Mouse (Mus musculus): ENCODE measurements at regions not wholly inside any gene's neighbourhood (a gene's known extent, or its start where the extent isn't known, plus 50 kb on each side); places are given as distances from the start of the nearest gene placed in this dataset.
"Not testable (repeated sequence)": the region's sequence is repeated elsewhere in the genome, so short reads cannot be mapped to it uniquely, and the experiment has no call there.

DNA sequence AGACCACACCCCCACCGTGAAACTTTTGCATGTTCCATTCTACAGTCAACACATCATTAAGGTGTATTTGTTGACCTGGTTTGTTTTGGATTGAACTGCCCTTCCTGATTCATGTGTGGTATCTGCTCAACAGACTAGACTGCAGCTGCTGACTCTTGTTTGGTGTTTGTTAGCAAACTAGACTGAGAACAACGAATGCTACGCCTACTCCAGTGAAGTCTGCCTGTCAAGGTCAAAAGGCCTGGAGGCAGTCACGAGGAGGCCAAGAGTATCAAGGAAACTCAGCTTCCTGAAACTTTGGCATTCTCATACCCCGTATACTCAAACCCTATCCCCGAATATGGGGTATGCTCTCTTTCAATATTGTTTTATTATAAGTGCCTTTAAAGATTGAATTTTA is 194.2 kb upstream of the Spin1 start:
- 0 out of 2 replicates have a peak, but pooled peaks have one; percentile 14 for TF ChIP-seq EP300 (IDR thresholded peaks at IDR 0.05; ENCODE audit: insufficient read depth, low read depth, low read length)
- not testable (repeated sequence) for H3K9me3 ChIP-seq (replicated peaks; ENCODE audit: control insufficient read depth, insufficient read depth, low read length, poor library complexity, severe bottlenecking); H3K27me3 ChIP-seq (ENCODE audit: control insufficient read depth, insufficient read depth, low read length, poor library complexity, severe bottlenecking); H3K36me3 ChIP-seq (ENCODE audit: control insufficient read depth, insufficient read depth, low read length, poor library complexity, severe bottlenecking); H3K4me1 ChIP-seq (ENCODE audit: control insufficient read depth, insufficient read depth, low read length); H3K27ac ChIP-seq (ENCODE audit: insufficient read depth, low read length); H3K9ac ChIP-seq (ENCODE audit: low read depth, poor library complexity, severe bottlenecking); H3K4me3 ChIP-seq (ENCODE audit: low read depth, low read length)

DNA sequence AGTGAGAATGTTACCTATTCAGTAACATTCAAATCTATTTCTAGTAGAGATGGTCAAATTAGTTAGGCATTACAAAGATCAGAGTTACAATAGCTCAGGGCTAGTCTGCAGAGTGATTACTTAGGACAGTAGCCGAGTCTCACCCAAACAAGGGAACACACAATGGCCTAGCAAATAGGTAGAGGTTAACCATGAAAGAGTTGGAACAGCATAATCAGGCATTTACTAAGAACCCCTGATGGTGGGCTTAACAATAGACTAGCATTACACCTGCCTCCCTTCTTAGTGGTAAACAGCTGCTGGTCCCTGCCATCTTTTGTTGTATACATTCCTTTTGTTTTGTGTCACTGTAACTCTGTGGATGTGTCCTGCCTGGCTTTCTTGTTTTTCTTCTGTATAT is 193.8 kb upstream of the Spin1 start:
- TF ChIP-seq EP300 (IDR thresholded peaks at IDR 0.05; ENCODE audit: insufficient read depth, low read depth, low read length) (no peak), CTCF (IDR thresholded peaks at IDR 0.05; ENCODE audit: low read depth, low read length) (no peak), POLR2A (IDR thresholded peaks at IDR 0.05; ENCODE audit: insufficient read depth, low read length) (no peak)
- Histone ChIP-seq H3K27me3 (ENCODE audit: control insufficient read depth, insufficient read depth, low read length, poor library complexity, severe bottlenecking) (no peaks in the 10 kb centered on the region), H3K4me3 (ENCODE audit: low read depth, low read length) (no peak overlapping the region), H3K4me1 (ENCODE audit: control insufficient read depth, insufficient read depth, low read length) (peaks cover 2% of the 10 kb centered on the region), H3K36me3 (ENCODE audit: control insufficient read depth, insufficient read depth, low read length, poor library complexity, severe bottlenecking) (no peaks in the 10 kb centered on the region), H3K9ac (ENCODE audit: low read depth, poor library complexity, severe bottlenecking) (no peak overlapping the region), H3K9me3 (replicated peaks; ENCODE audit: control insufficient read depth, insufficient read depth, low read length, poor library complexity, severe bottlenecking) (no peaks in the 10 kb centered on the region), H3K27ac (ENCODE audit: insufficient read depth, low read length) (no peak overlapping the region)

DNA sequence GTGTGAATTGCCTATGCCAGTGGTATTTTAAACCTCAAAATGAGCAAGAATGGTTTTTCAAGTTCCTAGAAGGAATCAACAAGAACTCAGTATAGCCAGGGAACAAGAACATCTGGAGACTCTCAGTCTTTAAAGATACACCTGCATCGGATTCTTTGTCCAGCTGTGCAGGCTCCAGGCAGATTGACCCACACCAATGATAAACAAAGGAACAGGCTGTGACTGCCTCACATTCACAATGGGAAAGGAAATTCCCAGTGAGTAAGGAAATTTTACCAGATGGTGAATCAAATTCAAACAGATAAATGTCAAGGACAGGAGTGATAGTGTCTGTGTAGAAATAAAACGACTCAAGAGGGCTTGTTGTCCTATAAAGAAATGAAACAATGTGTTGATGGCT is 187.9 kb upstream of the Spin1 start:
- H3K4me3 ChIP-seq (ENCODE audit: low read depth, low read length); H3K36me3 ChIP-seq (ENCODE audit: control insufficient read depth, insufficient read depth, low read length, poor library complexity, severe bottlenecking); H3K9ac ChIP-seq (ENCODE audit: low read depth, poor library complexity, severe bottlenecking); H3K27ac ChIP-seq (ENCODE audit: insufficient read depth, low read length); H3K9me3 ChIP-seq (replicated peaks; ENCODE audit: control insufficient read depth, insufficient read depth, low read length, poor library complexity, severe bottlenecking); H3K27me3 ChIP-seq (ENCODE audit: control insufficient read depth, insufficient read depth, low read length, poor library complexity, severe bottlenecking); H3K4me1 ChIP-seq (ENCODE audit: control insufficient read depth, insufficient read depth, low read length): not testable (repeated sequence)

DNA sequence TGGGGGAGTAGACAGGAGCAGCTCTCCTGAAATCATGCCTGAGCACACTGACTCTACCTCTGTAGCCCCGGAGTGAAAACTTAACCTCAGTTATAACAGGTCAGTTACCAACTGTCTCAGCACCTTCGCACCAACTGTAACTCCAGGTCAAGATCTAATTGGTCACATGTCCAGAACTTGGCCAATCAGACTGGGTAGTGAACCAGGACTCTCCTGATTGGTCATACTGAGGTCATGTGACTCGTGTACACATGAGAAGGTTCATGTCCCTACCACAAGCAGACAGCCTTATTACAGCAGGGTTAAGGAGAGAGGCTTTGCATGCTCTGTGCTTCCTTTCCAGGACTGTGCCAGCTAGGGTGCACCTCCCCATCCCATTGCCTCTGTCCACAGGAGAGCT is 166.7 kb upstream of the Spin1 start:
- H3K36me3 ChIP-seq (ENCODE audit: control insufficient read depth, insufficient read depth, low read length, poor library complexity, severe bottlenecking); H3K27ac ChIP-seq (ENCODE audit: insufficient read depth, low read length); H3K9me3 ChIP-seq (replicated peaks; ENCODE audit: control insufficient read depth, insufficient read depth, low read length, poor library complexity, severe bottlenecking); H3K27me3 ChIP-seq (ENCODE audit: control insufficient read depth, insufficient read depth, low read length, poor library complexity, severe bottlenecking); H3K9ac ChIP-seq (ENCODE audit: low read depth, poor library complexity, severe bottlenecking); H3K4me1 ChIP-seq (ENCODE audit: control insufficient read depth, insufficient read depth, low read length); H3K4me3 ChIP-seq (ENCODE audit: low read depth, low read length): not testable (repeated sequence)

DNA sequence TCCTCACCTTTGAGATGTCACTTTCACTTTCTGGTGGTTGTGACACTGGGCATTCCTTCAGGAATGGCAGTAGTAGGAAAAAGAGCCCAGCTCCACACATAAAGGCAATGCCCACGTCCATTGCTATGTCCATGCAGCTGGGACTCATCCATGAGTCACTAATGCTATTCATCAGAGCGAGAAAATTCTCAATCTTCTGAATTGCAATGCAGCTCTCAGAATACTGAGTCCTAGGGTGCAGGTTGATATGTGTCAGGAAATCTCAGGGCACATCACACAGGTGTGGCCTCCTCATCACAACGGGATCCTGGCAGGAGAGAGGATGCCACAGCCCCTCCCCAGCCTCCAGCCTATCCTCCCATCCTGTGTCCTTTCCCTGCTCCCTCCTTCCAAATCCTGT is 158.1 kb upstream of the Spin1 start:
- Histone ChIP-seq H3K4me1 (ENCODE audit: control insufficient read depth, insufficient read depth, low read length) (no peaks in the 10 kb centered on the region), H3K36me3 (ENCODE audit: control insufficient read depth, insufficient read depth, low read length, poor library complexity, severe bottlenecking) (no peaks in the 10 kb centered on the region), H3K4me3 (ENCODE audit: low read depth, low read length) (no peak overlapping the region), H3K27me3 (ENCODE audit: control insufficient read depth, insufficient read depth, low read length, poor library complexity, severe bottlenecking) (no peaks in the 10 kb centered on the region), H3K9ac (ENCODE audit: low read depth, poor library complexity, severe bottlenecking) (no peak overlapping the region), H3K27ac (ENCODE audit: insufficient read depth, low read length) (no peak overlapping the region), H3K9me3 (replicated peaks; ENCODE audit: control insufficient read depth, insufficient read depth, low read length, poor library complexity, severe bottlenecking) (no peaks in the 10 kb centered on the region)
- TF ChIP-seq POLR2A (IDR thresholded peaks at IDR 0.05; ENCODE audit: insufficient read depth, low read length), result no peak
- TF ChIP-seq CTCF (IDR thresholded peaks at IDR 0.05; ENCODE audit: low read depth, low read length), result no peak
- TF ChIP-seq EP300 (IDR thresholded peaks at IDR 0.05; ENCODE audit: insufficient read depth, low read depth, low read length), result no peak

DNA sequence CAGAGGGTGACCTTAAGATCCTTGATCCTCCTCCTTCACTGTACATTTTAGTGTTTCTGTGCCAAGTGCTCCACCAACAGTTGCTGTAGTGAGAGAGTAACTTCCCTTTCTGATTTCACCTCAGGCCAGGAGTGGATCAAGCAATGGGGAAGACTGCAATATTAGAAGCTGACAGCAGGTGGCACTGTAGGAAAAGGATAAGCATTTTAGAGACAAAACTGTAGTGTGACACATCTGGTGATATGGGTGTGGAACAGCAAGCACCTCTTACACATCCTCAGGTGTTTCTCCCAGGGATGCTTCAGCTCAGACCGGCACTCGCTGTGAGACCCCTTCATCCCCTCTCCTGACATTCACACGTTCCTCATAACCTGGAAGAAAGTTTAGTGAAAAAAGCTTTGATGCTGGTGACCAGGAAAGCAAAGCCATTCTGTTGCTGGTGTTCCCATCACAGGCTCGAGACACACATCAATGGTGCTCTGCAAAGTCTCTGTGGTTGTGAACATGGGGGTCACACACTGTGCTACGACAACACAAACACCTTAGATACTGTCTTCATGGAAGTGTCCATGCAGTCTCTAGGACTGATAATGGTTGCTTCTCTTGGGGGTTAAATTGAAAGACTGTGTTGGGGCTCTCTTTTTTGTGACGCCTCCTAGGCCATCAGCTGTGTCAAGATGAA is 151.0 kb upstream of the Spin1 start:
- Histone ChIP-seq H3K9ac (ENCODE audit: low read depth, poor library complexity, severe bottlenecking) (no peak overlapping the region), H3K4me3 (ENCODE audit: low read depth, low read length) (no peak overlapping the region), H3K27me3 (ENCODE audit: control insufficient read depth, insufficient read depth, low read length, poor library complexity, severe bottlenecking) (no peaks in the 10 kb centered on the region), H3K36me3 (ENCODE audit: control insufficient read depth, insufficient read depth, low read length, poor library complexity, severe bottlenecking) (no peaks in the 10 kb centered on the region), H3K27ac (ENCODE audit: insufficient read depth, low read length) (no peak overlapping the region), H3K9me3 (replicated peaks; ENCODE audit: control insufficient read depth, insufficient read depth, low read length, poor library complexity, severe bottlenecking) (no peaks in the 10 kb centered on the region), H3K4me1 (ENCODE audit: control insufficient read depth, insufficient read depth, low read length) (no peaks in the 10 kb centered on the region)
- no peak for TF ChIP-seq POLR2A (IDR thresholded peaks at IDR 0.05; ENCODE audit: insufficient read depth, low read length)
- TF ChIP-seq CTCF (IDR thresholded peaks at IDR 0.05; ENCODE audit: low read depth, low read length), result peak; percentile 27
- no peak for TF ChIP-seq EP300 (IDR thresholded peaks at IDR 0.05; ENCODE audit: insufficient read depth, low read depth, low read length)
